Mouse (Mus musculus): ENCODE results near the gene Rfx6.

Gene Rfx6

DNA sequence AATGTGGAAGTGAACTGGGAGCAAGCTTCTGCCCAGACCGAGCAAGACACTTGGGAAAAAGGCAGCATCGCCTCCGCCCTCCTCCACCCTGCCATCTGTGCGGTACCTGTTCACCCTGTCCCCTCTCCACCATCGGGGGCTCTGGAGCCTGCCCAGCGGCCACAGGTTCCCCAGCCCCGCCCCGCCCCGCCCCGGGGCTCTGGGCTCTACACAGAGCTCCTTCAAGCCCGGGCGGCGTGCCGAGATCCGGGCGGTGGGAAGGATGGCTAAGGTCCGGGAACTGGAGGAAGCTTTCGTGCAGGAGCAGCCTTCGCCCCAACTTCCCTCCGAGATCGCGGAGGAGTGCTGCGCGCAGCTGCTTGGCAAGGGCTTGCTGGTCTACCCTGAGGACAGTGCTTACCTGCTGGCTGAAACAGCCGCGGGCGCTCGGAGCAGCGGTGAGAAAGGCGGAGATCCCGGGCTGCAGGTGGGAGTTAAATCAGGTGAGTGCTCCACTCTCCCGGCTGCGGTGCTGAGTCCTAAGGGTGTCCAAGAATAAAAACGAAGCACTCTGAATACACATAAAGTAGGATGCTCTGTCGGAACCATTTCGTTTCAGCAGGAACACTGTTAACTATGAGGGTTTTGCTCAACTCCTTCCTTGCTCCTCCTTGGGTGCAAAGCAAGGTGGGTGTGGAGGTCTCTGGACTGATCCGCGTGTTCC is at the start of gene Rfx6:
TSS of gene Rfx6 (plus strand) at position 209 of the 703 bp plus-strand sequence.
- no peak for DNase-seq

DNA sequence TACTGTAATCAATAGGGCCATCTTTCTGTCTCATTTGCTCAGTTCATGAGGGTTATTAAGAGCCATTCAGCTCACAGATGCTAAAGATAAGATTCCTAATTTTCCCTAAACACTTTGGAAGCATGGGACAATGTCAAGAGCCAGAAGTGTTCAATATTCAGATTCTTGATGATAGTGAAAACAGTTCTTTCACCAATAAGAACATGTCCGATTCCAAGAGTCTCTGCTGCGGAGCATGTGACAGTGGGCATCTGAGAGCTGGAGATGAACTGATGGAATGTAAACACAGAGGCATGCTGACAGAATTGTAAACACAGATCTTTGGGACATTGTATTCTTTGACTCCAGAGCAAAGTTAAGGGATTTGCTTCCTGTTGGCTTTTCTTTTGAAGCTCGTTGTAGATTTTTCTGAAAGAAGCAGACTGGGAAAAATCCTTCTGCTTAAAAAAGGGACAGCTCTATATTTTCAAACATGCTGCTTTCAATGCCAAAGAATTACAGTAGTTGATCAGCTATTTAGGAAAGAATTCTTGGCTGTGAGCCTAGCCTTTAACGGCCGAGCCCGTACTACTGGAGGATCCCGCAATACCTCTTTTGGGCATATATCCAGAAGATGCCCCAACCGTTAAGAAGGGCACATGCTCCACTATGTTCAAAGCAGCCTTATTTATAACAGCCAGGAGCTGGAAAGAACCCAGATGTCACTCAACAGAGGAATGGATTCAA is 46.0 kb upstream of the Rfx6 start, which contains the start of gene Gprc6a:
TSS of gene Gprc6a (minus strand) at position 51 of the 726 bp plus-strand sequence.
- DNase-seq = no peak

DNA sequence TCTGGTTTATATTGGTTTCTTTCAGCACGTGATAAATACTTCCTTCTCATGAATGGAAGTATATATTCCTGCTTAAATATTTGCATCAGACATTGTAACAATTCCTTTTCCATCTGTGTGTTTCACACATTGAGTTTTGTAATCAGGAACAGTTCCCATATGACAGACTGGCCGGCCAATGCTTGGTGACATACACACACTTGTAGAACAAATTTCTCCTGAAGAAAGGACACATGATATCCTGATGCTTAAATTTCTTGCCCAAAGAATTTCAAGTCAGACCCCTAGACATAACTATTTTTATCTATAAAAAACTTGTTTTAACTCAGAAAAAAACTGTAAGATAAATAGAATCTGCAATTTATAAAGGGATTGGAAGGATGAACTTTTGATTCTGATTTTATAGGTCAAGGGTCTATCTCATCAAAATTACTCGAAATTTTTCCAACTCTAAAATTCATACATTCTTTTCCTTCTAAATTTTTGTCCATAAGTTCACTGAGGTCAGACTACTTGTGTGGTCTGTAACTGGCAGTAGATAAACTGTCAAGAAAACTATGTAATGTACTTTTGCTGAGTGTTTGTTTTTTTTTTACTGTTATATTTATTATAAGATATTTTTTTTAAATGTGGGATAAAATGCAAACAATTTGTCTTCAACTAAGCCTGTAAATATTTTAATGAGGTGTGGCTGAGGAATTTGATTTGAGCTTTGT is 27.9 kb upstream of the Rfx6 start:
- DNase-seq = no peak

GRCm38 (mm10) chr10:51657324-51657723 is 20.2 kb upstream of the Rfx6 start:
- DNase-seq = no peak

DNA sequence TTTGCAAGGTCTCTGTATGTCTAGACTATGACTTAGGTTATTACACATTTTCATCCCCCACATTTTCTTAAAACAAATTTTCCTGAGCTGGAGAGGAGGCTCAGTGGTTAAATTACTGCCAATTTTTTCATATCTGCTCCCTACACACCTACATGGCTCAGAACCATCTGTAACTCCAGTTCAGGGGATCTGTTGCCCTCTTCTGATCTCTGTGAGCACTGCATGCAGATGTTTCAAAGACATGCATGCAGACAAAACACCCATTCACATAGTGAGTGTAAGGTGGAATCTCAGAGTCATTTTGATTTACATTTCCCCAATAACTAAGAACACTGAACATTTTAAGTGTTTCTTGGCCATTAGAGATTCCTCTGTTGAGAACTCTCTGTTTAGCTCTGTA is 8.2 kb upstream of the Rfx6 start:
- DNase-seq = no peak

- no peak for DNase-seq
Observed at GRCm38 (mm10) chr10:51671583-51671982, 6.0 kb upstream of the Rfx6 start.

DNA sequence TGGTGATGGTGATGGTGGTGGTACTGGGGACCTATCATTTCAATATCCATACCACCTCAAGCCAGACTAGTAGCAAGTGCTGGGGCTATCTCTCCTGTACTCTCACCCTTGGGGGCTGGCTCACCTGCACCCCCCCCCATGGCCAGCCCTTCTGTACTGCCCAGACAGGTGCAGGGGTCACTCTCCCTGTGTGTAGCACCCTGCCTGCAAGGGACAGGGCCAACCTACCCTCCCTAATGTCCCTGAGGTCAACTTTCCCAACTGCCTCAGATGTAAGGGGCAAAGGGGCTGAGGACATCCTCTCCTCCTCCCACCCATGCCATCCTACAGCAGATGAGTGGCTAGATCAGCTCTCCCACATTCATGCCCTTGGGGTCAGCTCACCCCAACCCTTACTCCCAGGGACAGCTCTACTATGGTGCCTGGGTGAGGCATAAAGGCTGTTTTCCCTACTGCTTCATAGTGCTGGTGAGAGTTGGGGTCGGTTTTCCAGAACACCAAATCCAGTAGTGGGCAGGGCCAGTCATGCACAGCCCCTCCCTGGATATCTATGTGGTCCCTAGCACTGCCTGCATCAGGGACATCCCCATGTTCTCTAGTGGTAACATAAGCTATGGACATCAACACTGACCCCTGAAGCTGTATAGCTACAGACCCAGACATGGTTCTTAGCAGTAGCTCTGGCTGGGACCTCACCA is 5.3 kb upstream of the Rfx6 start:
- DNase-seq = no peak

GRCm38 (mm10) chr10:51678251-51678639 is 689 bp downstream of the Rfx6 start:
- no peak for DNase-seq

GRCm38 (mm10) chr10:51720904-51721303 is 43.3 kb downstream of the Rfx6 start:
- no peak for DNase-seq

DNA sequence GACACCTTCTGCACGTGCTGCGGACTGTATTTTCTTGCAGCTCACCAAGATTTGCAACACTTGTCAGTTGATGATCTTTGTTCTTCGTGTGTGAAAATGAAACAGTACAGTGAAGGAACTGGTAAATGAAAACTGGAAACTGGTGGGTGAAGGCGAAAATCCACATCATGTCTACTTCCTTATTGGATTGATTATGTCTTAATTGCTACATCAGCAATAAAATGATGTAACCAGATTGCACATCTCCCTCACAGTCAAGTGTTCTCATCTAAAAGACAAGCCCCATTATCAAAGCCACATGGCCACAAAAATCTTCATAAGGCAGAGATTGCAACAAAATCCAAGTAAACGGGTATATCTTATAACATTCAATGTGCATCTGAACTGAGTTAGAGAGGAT is 83.9 kb downstream of the Rfx6 start:
- no peak for DNase-seq

DNA sequence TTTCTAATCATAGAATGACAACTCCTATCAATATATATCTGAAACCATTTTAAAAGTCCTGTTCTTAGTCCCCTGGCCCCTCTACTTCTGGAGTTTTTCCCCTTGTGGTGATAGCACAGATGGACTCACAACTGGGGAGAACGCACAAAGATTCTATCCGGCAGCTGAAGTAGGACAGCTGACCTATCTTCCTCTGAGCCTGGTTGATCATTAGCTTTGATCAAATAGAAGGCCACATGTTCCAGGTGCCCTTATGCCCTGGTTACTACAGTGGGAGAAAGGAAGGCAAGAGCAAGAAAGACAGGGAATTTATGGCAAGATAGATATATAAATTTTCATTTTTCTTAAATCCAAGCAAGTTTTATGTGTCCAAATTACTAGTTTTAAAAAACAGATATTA is 85.7 kb downstream of the Rfx6 start:
- DNase-seq = no peak

- no peak for DNase-seq
Observed at GRCm38 (mm10) chr10:51768445-51768844, 90.9 kb downstream of the Rfx6 start.

GRCm38 (mm10) chr10:51769252-51769651 is 91.7 kb downstream of the Rfx6 start:
- DNase-seq = no peak

- no peak for DNase-seq
Observed at GRCm38 (mm10) chr10:51779648-51780047, 102.1 kb downstream of the Rfx6 start.
